In genomic region chr7:129673776-129674175, GRCm38 (mm10) we compare ENCODE assay signal across 27 mouse cellular contexts.
DNase-seq lines count a peak whose midpoint lies in the region; ATAC-seq and TF ChIP-seq lines count a peak whose summit lies in the region.
"Had no signal": no experiment of that assay in that cellular context is flagged by ENCODE, and none has a peak within 500 bp of the region (broad histone marks: within the 10 kb centered on the region; RNA-seq: fewer than 3 reads in every experiment).

No protein-coding gene starts in this region.

- H3K4me3 ChIP-seq in forebrain, embryonic 14.5 days (ENCODE audit: low read depth, low read length) = no peak overlapping the region
- no peak overlapping the region for H3K4me3 ChIP-seq in forebrain, postnatal 0 days (ENCODE audit: low read depth, low read length)
- no peak overlapping the region for H3K4me3 ChIP-seq in lung, embryonic 14.5 days (ENCODE audit: low read depth, low read length)
- H3K4me3 ChIP-seq in lung, adult 2 months (replicated peaks; ENCODE audit: extremely low read depth, low read depth, low read length) = no peak overlapping the region
- no peak overlapping the region for H3K4me3 ChIP-seq in midbrain, embryonic 14.5 days (replicated peaks; ENCODE audit: low read depth, low read length)
- no peak overlapping the region for H3K4me3 ChIP-seq in midbrain, embryonic 16.5 days (ENCODE audit: low read depth, low read length)
- H3K4me3 ChIP-seq: erythroblast, embryonic 14.5 days; hindbrain, embryonic 12.5 days; kidney, embryonic 15.5 days; midbrain, embryonic 15.5 days; myocyte; neural tube, embryonic 12.5 days had no signal

- peak; percentile 60 for ATAC-seq in forebrain, embryonic 14.5 days
- ATAC-seq in forebrain, postnatal 0 days = no peak
- ATAC-seq in lung, embryonic 14.5 days (ENCODE audit: insufficient read depth) = no peak
- ATAC-seq in midbrain, embryonic 14.5 days (ENCODE audit: low FRiP score, low TSS enrichment) = no peak
- ATAC-seq in midbrain, embryonic 16.5 days = no peak
- ATAC-seq: midbrain, embryonic 15.5 days had no signal

- DNase-seq in forebrain, embryonic 14.5 days (ENCODE audit: low spot score) = peak; percentile 72
- no peak for DNase-seq in forebrain, postnatal 0 days
- DNase-seq in lung, embryonic 14.5 days = no peak
- no peak for DNase-seq in lung, adult 2 months
- peak; percentile 39 for DNase-seq in midbrain, embryonic 14.5 days
- no peak for DNase-seq in adrenal gland, postnatal 4 days (ENCODE audit: low spot score in 2 of 2)
- DNase-seq: adrenal gland, postnatal 14 days; cerebellum, adult 18-20 months; cerebellum, postnatal 10 days; gastrocnemius, postnatal 14 days; heart, postnatal 14 days; kidney, adult 18-20 months; kidney, postnatal 25 days; liver; lung, postnatal 10 days; right cerebral cortex, adult 18-20 months; spleen, adult 18-20 months; thymus, adult 2 months; thymus, postnatal 36 days had no signal

- no peak overlapping the region for H3K4me2 ChIP-seq in forebrain, embryonic 14.5 days (ENCODE audit: low read length)
- H3K4me2 ChIP-seq in forebrain, postnatal 0 days (ENCODE audit: low read depth) = no peak overlapping the region
- H3K4me2 ChIP-seq in lung, embryonic 14.5 days = no peak overlapping the region
- H3K4me2 ChIP-seq in midbrain, embryonic 14.5 days (ENCODE audit: low read length) = no peak overlapping the region
- no peak overlapping the region for H3K4me2 ChIP-seq in midbrain, embryonic 16.5 days (ENCODE audit: low read length)
- H3K4me2 ChIP-seq: hindbrain, embryonic 12.5 days; kidney, embryonic 15.5 days; midbrain, embryonic 15.5 days; neural tube, embryonic 12.5 days had no signal

- TF ChIP-seq POLR2A in lung, adult 2 months (IDR thresholded peaks at IDR 0.05; ENCODE audit: borderline replicate concordance, extremely low read depth, low read depth, low read length) = no peak

- H3K9me3 ChIP-seq in forebrain, embryonic 14.5 days (replicated peaks; ENCODE audit: control insufficient read depth, low read length) = no peaks in the 10 kb centered on the region
- H3K9me3 ChIP-seq in forebrain, postnatal 0 days (ENCODE audit: low read length) = no peaks in the 10 kb centered on the region
- H3K9me3 ChIP-seq in lung, embryonic 14.5 days (ENCODE audit: low read depth, low read length) = no peaks in the 10 kb centered on the region
- no peaks in the 10 kb centered on the region for H3K9me3 ChIP-seq in midbrain, embryonic 14.5 days (ENCODE audit: control insufficient read depth, low read length)
- H3K9me3 ChIP-seq in midbrain, embryonic 16.5 days (replicated peaks; ENCODE audit: control insufficient read depth, low read length, poor library complexity, severe bottlenecking) = no peaks in the 10 kb centered on the region
- H3K9me3 ChIP-seq: hindbrain, embryonic 12.5 days; kidney, embryonic 15.5 days; midbrain, embryonic 15.5 days; neural tube, embryonic 12.5 days had no signal

- TF ChIP-seq CTCF in forebrain, postnatal 0 days (IDR thresholded peaks at IDR 0.05; ENCODE audit: low read depth) = no peak
- no peak for TF ChIP-seq CTCF in lung, embryonic 14.5 days (IDR thresholded peaks at IDR 0.05; ENCODE audit: low read depth)
- TF ChIP-seq CTCF in lung, adult 2 months (IDR thresholded peaks at IDR 0.05; ENCODE audit: insufficient read depth, low read length) = no peak

- H3K27ac ChIP-seq in forebrain, embryonic 14.5 days (ENCODE audit: low read depth, low read length) = no peak overlapping the region
- H3K27ac ChIP-seq in forebrain, postnatal 0 days (ENCODE audit: low read depth, low read length) = no peak overlapping the region
- peak overlapping the region; percentile 80; the same call in 1 of the 2 replicates for H3K27ac ChIP-seq in lung, embryonic 14.5 days (ENCODE audit: low read depth)
- no peak overlapping the region for H3K27ac ChIP-seq in midbrain, embryonic 14.5 days (replicated peaks; ENCODE audit: low read depth, low read length)
- H3K27ac ChIP-seq in midbrain, embryonic 16.5 days (ENCODE audit: low read length) = no peak overlapping the region
- H3K27ac ChIP-seq: hindbrain, embryonic 12.5 days; kidney, embryonic 15.5 days; liver, embryonic 14.5 days; midbrain, embryonic 15.5 days; neural tube, embryonic 12.5 days had no signal

- no peaks in the 10 kb centered on the region; the same call in 1 of the 2 replicates for H3K27me3 ChIP-seq in forebrain, embryonic 14.5 days (replicated peaks; ENCODE audit: control insufficient read depth, insufficient read depth, low read length)
- 0 out of 2 replicates have a peak, but pooled peaks cover 3% of the 10 kb centered on the region for H3K27me3 ChIP-seq in forebrain, postnatal 0 days (ENCODE audit: insufficient read depth, low read length)
- no peaks in the 10 kb centered on the region for H3K27me3 ChIP-seq in lung, embryonic 14.5 days (ENCODE audit: insufficient read depth, low read length)
- no peaks in the 10 kb centered on the region for H3K27me3 ChIP-seq in midbrain, embryonic 14.5 days (ENCODE audit: control insufficient read depth, insufficient read depth, low read length)
- no peaks in the 10 kb centered on the region; the same call in 1 of the 2 replicates for H3K27me3 ChIP-seq in midbrain, embryonic 16.5 days (ENCODE audit: control insufficient read depth, insufficient read depth, low read depth, low read length)
- H3K27me3 ChIP-seq: hindbrain, embryonic 12.5 days; kidney, embryonic 15.5 days; midbrain, embryonic 15.5 days had no signal

- WGBS in forebrain, embryonic 14.5 days = 20% methylated on average over 9 of the region's 9 CpGs
- WGBS in forebrain, postnatal 0 days = 15% methylated on average over 9 of the region's 9 CpGs
- 75% methylated on average over 9 of the region's 9 CpGs for WGBS in lung, embryonic 14.5 days
- WGBS in lung, adult 2 months = 77% methylated on average over 9 of the region's 9 CpGs
- WGBS in midbrain, embryonic 14.5 days = 47% methylated on average over 9 of the region's 9 CpGs
- 42% methylated on average over 9 of the region's 9 CpGs for WGBS in midbrain, embryonic 16.5 days

- H3K4me1 ChIP-seq in forebrain, embryonic 14.5 days (ENCODE audit: control insufficient read depth, insufficient read depth, low read length) = peaks cover 2% of the 10 kb centered on the region; the same call in 1 of the 2 replicates
- no peaks in the 10 kb centered on the region for H3K4me1 ChIP-seq in forebrain, postnatal 0 days (ENCODE audit: insufficient read depth)
- peaks cover 11% of the 10 kb centered on the region; the same call in 1 of the 2 replicates for H3K4me1 ChIP-seq in lung, embryonic 14.5 days (ENCODE audit: insufficient read depth)
- 0 out of 2 replicates have a peak, but pooled peaks cover 2% of the 10 kb centered on the region for H3K4me1 ChIP-seq in lung, adult 2 months (ENCODE audit: control insufficient read depth, insufficient read depth, low read length)
- no peaks in the 10 kb centered on the region; the same call in 1 of the 2 replicates for H3K4me1 ChIP-seq in midbrain, embryonic 14.5 days (ENCODE audit: control insufficient read depth, insufficient read depth, low read length)
- peaks cover 3% of the 10 kb centered on the region; the same call in 1 of the 2 replicates for H3K4me1 ChIP-seq in midbrain, embryonic 16.5 days (ENCODE audit: control insufficient read depth, insufficient read depth, low read length)
- H3K4me1 ChIP-seq: midbrain, embryonic 15.5 days had no signal

- no peak overlapping the region for H3K9ac ChIP-seq in forebrain, embryonic 14.5 days (ENCODE audit: low read length)
- no peak overlapping the region for H3K9ac ChIP-seq in forebrain, postnatal 0 days
- no peak overlapping the region for H3K9ac ChIP-seq in lung, embryonic 14.5 days
- no peak overlapping the region for H3K9ac ChIP-seq in midbrain, embryonic 14.5 days (replicated peaks; ENCODE audit: low read length)
- H3K9ac ChIP-seq in midbrain, embryonic 16.5 days (ENCODE audit: low read depth, low read length) = no peak overlapping the region
- H3K9ac ChIP-seq: hindbrain, embryonic 12.5 days; kidney, embryonic 15.5 days; liver, embryonic 14.5 days; midbrain, embryonic 15.5 days; neural tube, embryonic 12.5 days had no signal

- H3K36me3 ChIP-seq in forebrain, embryonic 14.5 days (ENCODE audit: control insufficient read depth, insufficient read depth, low read length) = no peaks in the 10 kb centered on the region
- no peaks in the 10 kb centered on the region for H3K36me3 ChIP-seq in forebrain, postnatal 0 days (ENCODE audit: insufficient read depth)
- H3K36me3 ChIP-seq in lung, embryonic 14.5 days (ENCODE audit: insufficient read depth) = no peaks in the 10 kb centered on the region
- no peaks in the 10 kb centered on the region for H3K36me3 ChIP-seq in midbrain, embryonic 14.5 days (ENCODE audit: control insufficient read depth, insufficient read depth, low read length)
- no peaks in the 10 kb centered on the region for H3K36me3 ChIP-seq in midbrain, embryonic 16.5 days (ENCODE audit: control insufficient read depth, insufficient read depth, low read length)
- H3K36me3 ChIP-seq: hindbrain, embryonic 12.5 days; kidney, embryonic 15.5 days; midbrain, embryonic 15.5 days; neural tube, embryonic 12.5 days had no signal

Comparison
In these comparisons a context has a peak if more than half of its experiments do, and no peak if none do; other contexts are left out.
1. DNase-seq: peak in forebrain, embryonic 14.5 days (single experiment) and midbrain, embryonic 14.5 days (single experiment); none in forebrain, postnatal 0 days (single experiment), lung, embryonic 14.5 days (single experiment), lung, adult 2 months (single experiment) and adrenal gland, postnatal 4 days (0 of 2).